Mouse (Mus musculus) heart, adult 2 months (tissue): ENCODE measurements around the gene Pex16. TPM values are rescaled to one million over a fixed set of nuclear protein-coding genes. Genes with fewer than 3 reads are reported as not detected.

Source experiments
- DNase-seq, 2 experiments: peaks; one replicate each; pipeline ENCODE4 v3.0.0; 2021
- H3K27ac ChIP-seq: fragments of 200-600 bp; 2 replicates; pipeline ENCODE4 v1.8.1; 2022
- H3K27me3 ChIP-seq: fragments of 200-500 bp; 2 replicates; pipeline ENCODE4 v1.6.1; 2012; ENCODE audit warnings: mild to moderate bottlenecking, low read length, inconsistent platforms, mixed read lengths; ENCODE audit not compliant: control insufficient read depth, insufficient read depth
- H3K36me3 ChIP-seq: fragments of 200-500 bp; 2 replicates; pipeline ENCODE4 v1.6.1; 2012; ENCODE audit warnings: low read length, inconsistent platforms; ENCODE audit not compliant: control insufficient read depth, insufficient read depth
- H3K4me1 ChIP-seq: fragments of 200-500 bp; 2 replicates; pipeline ENCODE4 v1.6.1; 2011; ENCODE audit warnings: low read length; ENCODE audit not compliant: control insufficient read depth, insufficient read depth
- H3K4me3 ChIP-seq: fragments of 200-600 bp; 2 replicates; pipeline ENCODE4 v1.8.1; 2022
- H3K79me2 ChIP-seq: fragments of 200-500 bp; replicated peaks from 2 replicates; pipeline ENCODE4 v1.6.1; 2012; ENCODE audit warnings: mild to moderate bottlenecking, inconsistent platforms, low read length, moderate library complexity, mixed read lengths; ENCODE audit not compliant: control insufficient read depth, insufficient read depth
- H3K9ac ChIP-seq: fragments of 200-500 bp; 2 replicates; pipeline ENCODE4 v1.6.1; 2012; ENCODE audit warnings: low read depth, mild to moderate bottlenecking, control low read depth, inconsistent platforms, low read length, mixed read lengths
- CTCF ChIP-seq: fragments of 200-600 bp; IDR thresholded peaks from 2 replicates; pipeline ENCODE4 v1.8.1; 2022; ENCODE audit warnings: antibody characterized with exemption, mild to moderate bottlenecking, moderate library complexity
- EP300 ChIP-seq: fragments of 200-500 bp; IDR thresholded peaks from 2 replicates; pipeline ENCODE4 v1.6.1; 2011; ENCODE audit warnings: low read depth, low read length, control low read depth; ENCODE audit not compliant: insufficient read depth
- POLR2A ChIP-seq: fragments of 200-500 bp; IDR thresholded peaks from 2 replicates; pipeline ENCODE4 v1.6.1; 2011; ENCODE audit warnings: mild to moderate bottlenecking, low read depth, low read length, control low read depth; ENCODE audit not compliant: insufficient read depth
- WGBS: fragments of 180-500 bp; shearing (Covaris S2); methylation state at CpG from one replicate; pipeline ENCODE4 v1.1.7; 2018; 5-methylcytosine and 5-hydroxymethylcytosine counted together
- intact Hi-C: fragments of 180-260 bp; cut with DNase I; formaldehyde crosslinking; loops from one replicate; pipeline ENCODE4 v1.15.1; 2025
- long read RNA-seq: library from polyadenylated mRNA; stranded (forward); transcript quantifications from one replicate; pipeline ENCODE4 v2.0.0, GENCODE M21; 2021
- polyA plus RNA-seq: library from polyadenylated mRNA; depleted of rRNA; stranded (reverse); fragments of >200 nt; gene quantifications from 2 replicates; pipeline ENCODE4 v1.2.3, GENCODE M21; 2012; rRNA removed
- total RNA-seq, 2 experiments: library from RNA; stranded (reverse); gene quantifications; 2 replicates each; pipeline ENCODE4 v1.2.3; 2021

Pex16 gene
- 10 to 100 TPM; 19.6 to 23.1 TPM for total RNA-seq
- polyA plus RNA-seq: 35.6 and 36.8 TPM in 2 replicates
- long read RNA-seq, transcript Pex16-201 (11 exons, 1,392 nt): major isoform, 14 of 19 reads
- long read RNA-seq, partial matches to known transcripts: 4 of 19 reads
- long read RNA-seq, other reads (novel, unspliced or antisense): 1 of 19 reads

- Histone ChIP-seq H3K4me3 (peak within 1 kb of the TSS; percentile 81), H3K9ac (peak within 1 kb of the TSS; percentile 62), H3K79me2 (no peaks in the 10 kb centered on the region), H3K4me1 (peaks cover 5% of the 10 kb centered on the region), H3K27ac (peak within 1 kb of the TSS; percentile 93), H3K27me3 (peaks cover 11% of the 10 kb centered on the region), H3K36me3 (no peaks in the 10 kb centered on the region)
- DNase-seq: peak in 1 of 2 experiments; percentile 40
- WGBS: 2% methylated on average over 16 of the region's 16 CpGs
- TF ChIP-seq EP300 (no peak), CTCF (no peak), POLR2A (no peak; the same call in 1 of the 2 replicates)
- intact Hi-C loops: loop anchor here (2.0 kb wide), 1 partner anchor 60 kb away; the partner anchor contains the start of gene Cry2
Observed at GRCm38 (mm10) chr2:92374514-92374913, at the start of gene Pex16, which contains the start of gene Large2. Gene Pex16 (plus strand): TSS chr2:92374676. Gene Large2 (minus strand): TSS chr2:92374869.

DNA sequence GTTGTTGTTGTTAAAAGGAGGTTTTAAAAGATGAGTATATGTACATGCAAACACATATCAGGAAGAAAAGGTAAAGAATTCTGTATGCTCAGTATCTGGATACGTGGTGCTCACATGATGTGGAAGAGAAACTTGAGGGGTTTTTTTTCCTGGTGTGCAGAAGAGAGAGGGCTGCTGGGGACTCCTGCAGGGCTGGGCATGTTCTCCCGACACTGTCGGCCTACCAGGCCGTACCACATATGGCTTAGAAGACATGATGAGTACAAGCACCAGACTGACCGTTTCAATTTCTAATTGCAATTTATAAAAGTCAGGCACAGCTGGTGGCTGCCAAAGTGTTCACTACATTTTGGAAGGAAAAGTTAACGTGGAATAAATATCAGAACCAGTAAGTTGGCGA is 48.8 kb upstream of the Pex16 start:
- TF ChIP-seq EP300 (no peak), CTCF (no peak), POLR2A (no peak)
- Histone ChIP-seq H3K4me3 (no peak overlapping the region), H3K27ac (no peak overlapping the region), H3K9ac (no peak overlapping the region), H3K4me1 (no peaks in the 10 kb centered on the region), H3K27me3 (no peaks in the 10 kb centered on the region), H3K79me2 (no peaks in the 10 kb centered on the region), H3K36me3 (no peaks in the 10 kb centered on the region)
- WGBS: 93% methylated on average over 7 of the region's 7 CpGs
- intact Hi-C loops: loop anchor here (5.0 kb wide), 1 partner anchor 338 kb away; no protein-coding TSS in a partner anchor
- DNase-seq: no peak

DNA sequence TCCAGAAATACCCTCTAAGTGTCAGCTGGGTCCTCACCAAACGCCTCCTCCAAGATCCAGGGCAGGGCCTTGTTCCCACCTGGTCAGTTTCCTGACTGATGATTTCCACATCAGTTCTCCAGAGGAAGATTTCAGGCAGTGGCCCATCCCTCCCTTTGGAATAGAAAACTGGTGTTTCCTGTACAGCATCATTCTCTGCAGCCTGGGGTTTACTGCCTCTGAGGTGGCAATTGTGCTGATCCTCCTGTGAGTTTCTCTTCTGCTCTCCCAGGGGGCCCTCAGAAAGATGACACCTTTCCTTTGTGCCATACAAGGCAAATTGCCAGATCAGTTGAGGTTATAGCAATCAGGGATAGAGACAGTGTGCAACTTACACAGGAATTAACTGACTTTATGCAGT is 48.3 kb upstream of the Pex16 start:
- 63% methylated on average over 1 of the region's 1 CpGs for WGBS
- H3K36me3 ChIP-seq: no peaks in the 10 kb centered on the region
- intact Hi-C loops: loop anchor here (5.0 kb wide), 1 partner anchor 339 kb away; no protein-coding TSS in a partner anchor

GRCm38 (mm10) chr2:92327601-92328000 is 46.9 kb upstream of the Pex16 start:
- H3K4me1 ChIP-seq: no peaks in the 10 kb centered on the region
- no peaks in the 10 kb centered on the region for H3K27me3 ChIP-seq
- TF ChIP-seq EP300 (no peak), CTCF (no peak), POLR2A (no peak)
- intact Hi-C loops: loop anchor here (5.0 kb wide), 1 partner anchor 340 kb away; no protein-coding TSS in a partner anchor
- WGBS: 89% methylated on average over 4 of the region's 4 CpGs
- no peak for DNase-seq
- H3K9ac ChIP-seq: no peak overlapping the region
- H3K36me3 ChIP-seq: no peaks in the 10 kb centered on the region
- no peak overlapping the region for H3K4me3 ChIP-seq
- no peaks in the 10 kb centered on the region for H3K79me2 ChIP-seq
- no peak overlapping the region for H3K27ac ChIP-seq

More for the DNA sequence above, 48.3 kb upstream of the Pex16 start:
- Histone ChIP-seq H3K9ac (no peak overlapping the region), H3K79me2 (no peaks in the 10 kb centered on the region), H3K4me3 (no peak overlapping the region), H3K27ac (no peak overlapping the region), H3K4me1 (no peaks in the 10 kb centered on the region), H3K27me3 (no peaks in the 10 kb centered on the region)
- TF ChIP-seq POLR2A (no peak), EP300 (no peak), CTCF (no peak)
- DNase-seq: no peak

DNA sequence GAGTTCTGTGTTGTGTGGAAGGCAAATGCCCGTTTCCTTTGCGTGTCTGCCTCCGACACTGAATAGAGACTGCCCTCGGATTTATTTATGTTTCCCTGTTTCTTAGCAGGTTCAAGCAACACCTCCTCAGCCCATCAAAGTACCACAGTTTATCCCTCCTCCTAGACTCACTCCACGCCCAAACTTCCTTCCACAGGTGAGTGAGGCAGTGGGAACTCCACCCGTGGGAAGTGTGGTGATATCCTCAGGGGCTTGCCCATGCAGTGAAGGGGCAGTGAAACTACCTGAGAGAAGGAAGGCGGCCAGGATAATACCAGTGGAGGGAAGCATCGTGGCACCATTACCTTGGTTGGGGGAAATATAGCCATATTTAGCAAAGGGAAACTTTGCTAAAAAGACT is 46.3 kb upstream of the Pex16 start:
- Histone ChIP-seq H3K79me2 (no peaks in the 10 kb centered on the region), H3K9ac (no peak overlapping the region), H3K27ac (no peak overlapping the region), H3K4me3 (no peak overlapping the region), H3K36me3 (no peaks in the 10 kb centered on the region), H3K4me1 (no peaks in the 10 kb centered on the region), H3K27me3 (no peaks in the 10 kb centered on the region)
- 91% methylated on average over 8 of the region's 8 CpGs for WGBS
- TF ChIP-seq POLR2A: no peak
- no peak for TF ChIP-seq EP300
- TF ChIP-seq CTCF: no peak
- intact Hi-C loops: loop anchor here (5.0 kb wide), 1 partner anchor 341 kb away; no protein-coding TSS in a partner anchor
- DNase-seq: no peak

- WGBS: 48% methylated on average over 2 of the region's 2 CpGs
- intact Hi-C loops: loop anchor here (1.0 kb wide), 1 partner anchor 33 kb away; no protein-coding TSS in a partner anchor
- TF ChIP-seq CTCF: peak; percentile 83
- no peak for TF ChIP-seq POLR2A
- Histone ChIP-seq H3K36me3 (no peaks in the 10 kb centered on the region), H3K9ac (no peak overlapping the region), H3K4me3 (no peak overlapping the region), H3K27me3 (no peaks in the 10 kb centered on the region), H3K79me2 (no peaks in the 10 kb centered on the region), H3K27ac (no peak overlapping the region), H3K4me1 (no peaks in the 10 kb centered on the region)
- no peak for DNase-seq
Observed at GRCm38 (mm10) chr2:92330840-92331239, 43.6 kb upstream of the Pex16 start.
